Mouse (Mus musculus) hindbrain, embryonic 14.5 days (tissue): ENCODE results near the gene Gm6993. TPM values are rescaled to one million over a fixed set of nuclear protein-coding genes. Genes with fewer than 3 reads are reported as not detected.

ENCODE experiments used
- ATAC-seq: fragments of 200-750 bp; cut with Nextera tagmentation; 2 replicates; pipeline ENCODE4 v1.8.0; 2017; ENCODE audit warnings: moderate number of reproducible peaks, mild to moderate bottlenecking, moderate TSS enrichment, moderate library complexity; ENCODE audit not compliant: low FRiP score
- DNase-seq: peaks from one replicate; pipeline ENCODE4 v3.0.0-alpha.2; 2015; ENCODE audit warnings: low spot score
- H3K27ac ChIP-seq: fragments of 300-500 bp; sonication (generic); 2 replicates; pipeline ENCODE4 v1.5.1; 2014; ENCODE audit warnings: mild to moderate bottlenecking, moderate library complexity
- H3K27me3 ChIP-seq: fragments of 300-500 bp; sonication (generic); 2 replicates; pipeline ENCODE4 v1.6.1; 2014; ENCODE audit warnings: mild to moderate bottlenecking, low read length, mixed read lengths; ENCODE audit not compliant: control insufficient read depth, insufficient read depth
- H3K36me3 ChIP-seq: fragments of 300-500 bp; sonication (generic); replicated peaks from 2 replicates; pipeline ENCODE4 v1.6.1; 2014; ENCODE audit not compliant: control insufficient read depth, insufficient read depth
- H3K4me1 ChIP-seq: fragments of 300-500 bp; sonication (generic); replicated peaks from 2 replicates; pipeline ENCODE4 v1.6.1; 2014; ENCODE audit warnings: antibody characterized with exemption, low read length, mixed read lengths; ENCODE audit not compliant: control insufficient read depth, insufficient read depth
- H3K4me2 ChIP-seq: fragments of 300-500 bp; sonication (generic); replicated peaks from 2 replicates; pipeline ENCODE4 v1.6.1; 2014; ENCODE audit warnings: mild to moderate bottlenecking, moderate library complexity
- H3K4me3 ChIP-seq: fragments of 300-500 bp; sonication (generic); replicated peaks from 2 replicates; pipeline ENCODE4 v1.5.1; 2014; ENCODE audit warnings: mild to moderate bottlenecking, low read length
- H3K9ac ChIP-seq: fragments of 300-500 bp; sonication (generic); 2 replicates; pipeline ENCODE4 v1.6.1; 2014
- H3K9me3 ChIP-seq: fragments of 300-500 bp; sonication (generic); 2 replicates; pipeline ENCODE4 v1.6.1; 2016; ENCODE audit warnings: low read length; ENCODE audit not compliant: control insufficient read depth
- WGBS: fragments of 180-500 bp; shearing (Covaris S2); extraction: QIAGEN DNeasy Blood & Tissue Kit; methylation state at CpG from one replicate; pipeline ENCODE4 v1.1.7; 2014; 5-methylcytosine and 5-hydroxymethylcytosine counted together
- polyA plus RNA-seq: library from polyadenylated mRNA; unstranded; fragments of >200 nt; fragmentation: Nextera tagmentation; extraction: Ambion mirVana; gene quantifications from 2 replicates; pipeline ENCODE4 v1.2.1, GENCODE M21; 2014

Gene Gm6993
- polyA plus RNA-seq, 1 experiment from 2014 or later: not detected

GRCm38 (mm10) chr12:31266686-31267085 is 26.1 kb downstream of the Gm6993 start:
- Histone ChIP-seq H3K27me3 (peaks cover 60% of the 10 kb centered on the region), H3K9ac (peak overlapping the region; percentile 51), H3K4me2 (peak overlapping the region; percentile 97), H3K4me3 (peak overlapping the region; percentile 54), H3K27ac (no peak overlapping the region), H3K9me3 (no peaks in the 10 kb centered on the region), H3K4me1 (peaks cover 12% of the 10 kb centered on the region; the same call in 1 of the 2 replicates), H3K36me3 (no peaks in the 10 kb centered on the region)
- 5% methylated on average over 15 of the region's 15 CpGs for WGBS
- DNase-seq (no peak), ATAC-seq (no peak; the same call in 1 of the 2 replicates)

GRCm38 (mm10) chr12:31267363-31267762 is 26.8 kb downstream of the Gm6993 start:
- no peak overlapping the region for H3K9ac ChIP-seq
- no peaks in the 10 kb centered on the region for H3K9me3 ChIP-seq
- H3K27me3 ChIP-seq: peaks cover 60% of the 10 kb centered on the region
- no peaks in the 10 kb centered on the region for H3K36me3 ChIP-seq
- peaks cover 12% of the 10 kb centered on the region; the same call in 1 of the 2 replicates for H3K4me1 ChIP-seq
- no peak overlapping the region for H3K27ac ChIP-seq
- DNase-seq: no peak
- ATAC-seq: no peak
- peak overlapping the region; percentile 54; the same call in 1 of the 2 replicates for H3K4me3 ChIP-seq
- 71% methylated on average over 4 of the region's 4 CpGs for WGBS
- H3K4me2 ChIP-seq: peak overlapping the region; percentile 97

- Histone ChIP-seq H3K27me3 (peaks cover 55% of the 10 kb centered on the region), H3K4me2 (peak overlapping the region; percentile 15), H3K36me3 (no peaks in the 10 kb centered on the region), H3K4me1 (peaks cover 12% of the 10 kb centered on the region; the same call in 1 of the 2 replicates), H3K9me3 (no peaks in the 10 kb centered on the region), H3K9ac (no peak overlapping the region), H3K27ac (no peak overlapping the region), H3K4me3 (no peak overlapping the region)
- 84% methylated on average over 3 of the region's 3 CpGs for WGBS
- no peak for DNase-seq
- ATAC-seq: no peak
Observed at GRCm38 (mm10) chr12:31268315-31268714, 27.7 kb downstream of the Gm6993 start.

DNA sequence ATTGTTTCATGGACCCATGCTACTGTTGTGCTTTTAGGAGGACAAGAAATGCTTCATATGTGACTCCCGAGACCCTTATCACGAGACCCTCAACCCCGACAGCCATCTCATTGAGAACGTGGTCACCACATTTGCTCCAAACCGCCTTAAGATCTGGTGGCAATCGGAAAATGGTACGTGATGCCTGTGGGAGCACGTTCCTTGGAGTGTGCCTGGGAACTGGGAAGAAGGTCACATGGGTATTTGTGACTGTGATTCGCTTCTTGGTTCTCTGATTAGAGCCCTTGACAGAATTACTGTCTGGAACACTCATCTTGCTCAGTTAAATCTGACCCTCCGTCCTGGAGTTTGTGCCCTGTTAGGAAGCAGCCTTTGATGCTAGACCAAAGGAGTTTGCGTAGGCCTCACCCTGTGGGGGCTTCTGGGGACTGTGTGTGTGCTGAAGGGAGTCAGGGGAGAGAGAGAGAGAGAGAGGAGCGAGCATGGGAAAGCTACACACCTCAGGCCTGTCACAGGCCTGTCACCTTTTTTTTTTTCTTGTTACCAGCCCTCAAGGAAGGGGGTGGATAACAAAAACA is 28.5 kb downstream of the Gm6993 start:
- Histone ChIP-seq H3K36me3 (no peaks in the 10 kb centered on the region), H3K9ac (no peak overlapping the region), H3K4me2 (no peak overlapping the region), H3K4me3 (no peak overlapping the region), H3K4me1 (peaks cover 12% of the 10 kb centered on the region; the same call in 1 of the 2 replicates), H3K27ac (no peak overlapping the region), H3K27me3 (peaks cover 47% of the 10 kb centered on the region), H3K9me3 (no peaks in the 10 kb centered on the region)
- no peak for ATAC-seq
- DNase-seq: no peak
- WGBS: 72% methylated on average over 12 of the region's 12 CpGs

GRCm38 (mm10) chr12:31270361-31270760 is 29.8 kb downstream of the Gm6993 start:
- no peaks in the 10 kb centered on the region for H3K9me3 ChIP-seq
- peaks cover 4% of the 10 kb centered on the region; the same call in 1 of the 2 replicates for H3K4me1 ChIP-seq
- no peak for DNase-seq
- no peak overlapping the region for H3K4me3 ChIP-seq
- H3K27me3 ChIP-seq: peaks cover 34% of the 10 kb centered on the region
- H3K27ac ChIP-seq: no peak overlapping the region
- ATAC-seq: no peak
- no peaks in the 10 kb centered on the region for H3K36me3 ChIP-seq
- no peak overlapping the region for H3K4me2 ChIP-seq
- no peak overlapping the region for H3K9ac ChIP-seq
- WGBS: 93% methylated on average over 10 of the region's 10 CpGs

DNA sequence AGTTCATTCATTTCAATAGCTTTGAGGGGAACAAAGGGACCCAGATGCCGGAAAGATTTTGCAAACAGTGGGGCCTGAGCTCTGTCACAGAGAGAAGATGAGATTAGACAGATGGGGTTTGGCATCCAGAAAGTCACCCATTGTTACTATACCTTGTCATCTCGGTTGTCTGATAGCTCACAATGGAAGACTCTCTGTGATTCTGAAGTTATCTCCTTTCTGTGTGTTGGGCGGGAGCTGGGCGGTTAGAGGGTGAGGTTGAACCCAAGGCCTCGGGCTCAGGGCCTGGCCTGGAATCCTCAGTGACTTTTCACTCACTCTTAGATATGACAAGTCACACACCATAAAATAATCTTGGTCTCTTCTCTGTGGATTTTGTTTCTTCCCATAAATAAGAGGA is 30.2 kb downstream of the Gm6993 start:
- H3K4me1 ChIP-seq: peaks cover 4% of the 10 kb centered on the region; the same call in 1 of the 2 replicates
- H3K36me3 ChIP-seq: no peaks in the 10 kb centered on the region
- DNase-seq (no peak), ATAC-seq (no peak)
- H3K27me3 ChIP-seq: peaks cover 30% of the 10 kb centered on the region
- no peak overlapping the region for H3K27ac ChIP-seq
- H3K9ac ChIP-seq: no peak overlapping the region
- WGBS: 76% methylated on average over 5 of the region's 5 CpGs
- H3K4me2 ChIP-seq: no peak overlapping the region
- H3K4me3 ChIP-seq: no peak overlapping the region
- H3K9me3 ChIP-seq: no peaks in the 10 kb centered on the region

- H3K36me3 ChIP-seq: no peaks in the 10 kb centered on the region
- no peak overlapping the region for H3K27ac ChIP-seq
Observed at GRCm38 (mm10) chr12:31271361-31272011, 30.9 kb downstream of the Gm6993 start.

GRCm38 (mm10) chr12:31272012-31272735 is 31.6 kb downstream of the Gm6993 start:
- H3K4me2 ChIP-seq: no peak overlapping the region
- no peak overlapping the region for H3K27ac ChIP-seq
- no peak for ATAC-seq
- DNase-seq: no peak
- H3K36me3 ChIP-seq: no peaks in the 10 kb centered on the region
- H3K9ac ChIP-seq: no peak overlapping the region
- H3K4me3 ChIP-seq: no peak overlapping the region
- WGBS: 72% methylated on average over 8 of the region's 8 CpGs
- H3K4me1 ChIP-seq: 0 out of 2 replicates have a peak, but pooled peaks cover 4% of the 10 kb centered on the region
- H3K9me3 ChIP-seq: no peaks in the 10 kb centered on the region
- peaks cover 16% of the 10 kb centered on the region for H3K27me3 ChIP-seq

More at GRCm38 (mm10) chr12:31271361-31272011, 30.9 kb downstream of the Gm6993 start:
- H3K4me2 ChIP-seq: no peak overlapping the region
- no peak overlapping the region for H3K4me3 ChIP-seq
- DNase-seq (no peak), ATAC-seq (no peak)
- peaks cover 23% of the 10 kb centered on the region for H3K27me3 ChIP-seq
- 59% methylated on average over 16 of the region's 16 CpGs for WGBS
- peaks cover 4% of the 10 kb centered on the region; the same call in 1 of the 2 replicates for H3K4me1 ChIP-seq
- no peak overlapping the region for H3K9ac ChIP-seq
- no peaks in the 10 kb centered on the region for H3K9me3 ChIP-seq

DNA sequence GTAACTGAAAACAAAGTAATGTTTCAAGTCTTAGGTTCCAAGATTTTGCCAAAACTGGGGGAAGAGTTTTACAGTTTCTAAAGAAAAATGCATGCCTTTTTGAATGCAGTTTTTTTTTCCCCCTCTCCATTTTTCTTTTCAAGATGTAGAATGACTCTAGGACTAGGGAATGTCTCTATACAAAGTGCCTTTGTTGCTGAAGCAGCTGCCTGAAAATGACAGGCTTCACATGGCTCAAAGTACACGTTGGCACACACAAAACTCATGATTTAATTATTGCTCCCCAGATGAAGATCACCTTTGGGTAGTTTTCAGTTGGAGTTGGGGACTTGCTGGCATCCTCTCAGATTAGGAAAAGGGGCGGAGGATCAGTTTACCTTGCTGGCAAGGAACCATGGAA is 32.3 kb downstream of the Gm6993 start:
- no peak for DNase-seq
- H3K27ac ChIP-seq: no peak overlapping the region
- H3K9ac ChIP-seq: no peak overlapping the region
- peaks cover 9% of the 10 kb centered on the region; the same call in 1 of the 2 replicates for H3K27me3 ChIP-seq
- WGBS: 73% methylated on average over 2 of the region's 2 CpGs
- no peaks in the 10 kb centered on the region for H3K36me3 ChIP-seq
- 0 out of 2 replicates have a peak, but pooled peaks cover 4% of the 10 kb centered on the region for H3K4me1 ChIP-seq
- H3K9me3 ChIP-seq: no peaks in the 10 kb centered on the region
- H3K4me2 ChIP-seq: no peak overlapping the region
- no peak overlapping the region for H3K4me3 ChIP-seq
- no peak for ATAC-seq
